Mouse (Mus musculus) kidney, adult 2 months (tissue): ENCODE data around the gene Saxo1. TPM values are rescaled to one million over a fixed set of nuclear protein-coding genes. Genes with fewer than 3 reads are reported as not detected.
A peak's percentile ranks its signal among the peaks of the same experiment; 100 is the strongest.

Experiments
- DNase-seq: peaks from one replicate; pipeline ENCODE4 v3.0.0; 2021
- H3K27ac ChIP-seq: fragments of 200-500 bp; 2 replicates; pipeline ENCODE4 v1.5.1; 2012; ENCODE audit warnings: low read depth, low read length, control low read depth, inconsistent platforms; ENCODE audit not compliant: insufficient read depth
- H3K27me3 ChIP-seq: fragments of 200-500 bp; replicated peaks from 2 replicates; pipeline ENCODE4 v1.6.1; 2012; ENCODE audit warnings: mild to moderate bottlenecking, moderate library complexity, low read length, inconsistent platforms; ENCODE audit not compliant: control insufficient read depth, insufficient read depth
- H3K36me3 ChIP-seq: fragments of 200-500 bp; 2 replicates; pipeline ENCODE4 v1.6.1; 2012; ENCODE audit warnings: mild to moderate bottlenecking, moderate library complexity, low read length, inconsistent platforms; ENCODE audit not compliant: control insufficient read depth, insufficient read depth
- H3K4me1 ChIP-seq: fragments of 200-500 bp; 2 replicates; pipeline ENCODE4 v1.6.1; 2011; ENCODE audit warnings: low read length; ENCODE audit not compliant: control insufficient read depth, insufficient read depth
- H3K4me3 ChIP-seq: fragments of 200-500 bp; 2 replicates; pipeline ENCODE4 v1.5.1; 2011; ENCODE audit warnings: mild to moderate bottlenecking, low read depth, low read length, control low read depth; ENCODE audit not compliant: insufficient read depth
- CTCF ChIP-seq: fragments of 200-500 bp; conservative IDR thresholded peaks from 2 replicates; pipeline ENCODE4 v1.5.1; 2011; ENCODE audit warnings: low read depth, mild to moderate bottlenecking, control low read depth, low read length, moderate library complexity, mixed read lengths; ENCODE audit not compliant: insufficient read depth, insufficient read length
- POLR2A ChIP-seq: fragments of 200-500 bp; IDR thresholded peaks from one replicate; pipeline ENCODE4 v1.6.1; 2011; ENCODE audit warnings: low read depth, low read length, control low read depth
- WGBS: fragments of 180-500 bp; shearing (Covaris S2); methylation state at CpG from one replicate; pipeline ENCODE4 v1.1.7; 2018; 5-methylcytosine and 5-hydroxymethylcytosine counted together
- polyA plus RNA-seq: library from polyadenylated mRNA; depleted of rRNA; stranded (reverse); fragments of >200 nt; gene quantifications from 2 replicates; pipeline ENCODE4 v1.2.3, GENCODE M21; 2012; rRNA removed

The Saxo1 gene
- polyA plus RNA-seq = 0.05 TPM in 1 of 2 replicates, not detected in the other

GRCm38 (mm10) chr4:86558228-86558627, at the start of gene Saxo1:
Saxo1 (minus strand) TSS chr4:86558328.
- Histone ChIP-seq H3K4me3 (no peak within 1 kb of the TSS), H3K27ac (no peak within 1 kb of the TSS), H3K4me1 (no peaks in the 10 kb centered on the region), H3K27me3 (no peaks in the 10 kb centered on the region), H3K36me3 (no peaks in the 10 kb centered on the region)
- DNase-seq = no peak
- no peak for TF ChIP-seq CTCF
- no peak for TF ChIP-seq POLR2A
- 88% methylated on average over 7 of the region's 7 CpGs for WGBS

- Histone ChIP-seq H3K27ac (no peak overlapping the region), H3K4me1 (no peaks in the 10 kb centered on the region), H3K36me3 (no peaks in the 10 kb centered on the region; the same call in 1 of the 2 replicates), H3K27me3 (no peaks in the 10 kb centered on the region), H3K4me3 (no peak overlapping the region)
- TF ChIP-seq POLR2A = no peak
- no peak for TF ChIP-seq CTCF
- no peak for DNase-seq
- 89% methylated on average over 2 of the region's 2 CpGs for WGBS
These were observed 33.2 kb upstream of the Saxo1 start for GRCm38 (mm10) chr4:86591304-86591703.

GRCm38 (mm10) chr4:86588236-86588635, 30.1 kb upstream of the Saxo1 start:
- Histone ChIP-seq H3K27me3 (no peaks in the 10 kb centered on the region), H3K4me1 (no peaks in the 10 kb centered on the region), H3K36me3 (no peaks in the 10 kb centered on the region; the same call in 1 of the 2 replicates), H3K27ac (no peak overlapping the region), H3K4me3 (no peak overlapping the region)
- TF ChIP-seq POLR2A (no peak), CTCF (no peak)
- DNase-seq = no peak
- 91% methylated on average over 3 of the region's 3 CpGs for WGBS

DNA sequence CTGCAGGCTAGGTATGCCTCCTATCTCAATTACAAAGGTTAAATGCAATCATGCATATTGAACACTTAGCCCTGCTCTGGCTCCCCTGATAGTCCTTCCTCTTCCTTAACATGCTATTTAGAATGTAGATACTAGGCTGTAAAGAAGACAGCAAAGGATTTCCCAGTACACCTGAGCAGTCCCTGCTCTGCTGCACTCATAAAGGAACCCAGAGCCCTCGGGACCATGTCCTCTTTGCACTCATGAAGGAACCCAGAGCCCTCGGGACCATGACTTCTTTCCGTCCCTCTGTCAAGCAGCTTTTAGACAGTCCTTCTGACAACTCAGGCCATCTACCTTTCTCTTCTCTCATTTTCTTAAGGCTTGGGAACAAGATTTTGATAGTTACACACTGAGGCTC, 22.5 kb upstream of the Saxo1 start:
- Histone ChIP-seq H3K4me3 (no peak overlapping the region), H3K36me3 (no peaks in the 10 kb centered on the region; the same call in 1 of the 2 replicates), H3K27me3 (no peaks in the 10 kb centered on the region), H3K27ac (no peak overlapping the region), H3K4me1 (peaks cover 13% of the 10 kb centered on the region)
- TF ChIP-seq CTCF = no peak
- no peak for TF ChIP-seq POLR2A
- DNase-seq = no peak
- WGBS = 82% methylated on average over 3 of the region's 3 CpGs

DNA sequence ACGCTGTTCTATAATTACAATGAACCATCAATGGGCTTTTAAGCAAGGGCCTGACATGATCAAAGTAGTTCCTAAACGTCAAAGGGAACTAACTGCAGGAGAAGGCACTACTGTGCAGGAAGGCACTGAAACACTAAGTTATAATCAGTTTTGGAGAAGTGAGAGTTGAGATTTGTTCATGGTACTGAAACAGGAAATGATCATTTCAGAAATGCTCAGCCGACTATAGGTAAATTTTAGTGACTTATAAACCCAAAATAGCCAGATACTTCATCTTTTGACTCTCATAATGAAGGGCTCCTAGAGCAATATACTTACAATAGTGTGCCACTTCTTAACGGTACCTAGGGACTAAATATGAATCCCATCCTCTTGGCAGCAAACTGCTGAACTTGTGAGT, 21.9 kb upstream of the Saxo1 start:
- WGBS = 55% methylated on average over 4 of the region's 4 CpGs
- Histone ChIP-seq H3K4me1 (peaks cover 13% of the 10 kb centered on the region), H3K27me3 (no peaks in the 10 kb centered on the region), H3K27ac (no peak overlapping the region), H3K4me3 (no peak overlapping the region), H3K36me3 (no peaks in the 10 kb centered on the region)
- no peak for TF ChIP-seq POLR2A
- TF ChIP-seq CTCF = no peak
- peak; percentile 2 for DNase-seq

DNA sequence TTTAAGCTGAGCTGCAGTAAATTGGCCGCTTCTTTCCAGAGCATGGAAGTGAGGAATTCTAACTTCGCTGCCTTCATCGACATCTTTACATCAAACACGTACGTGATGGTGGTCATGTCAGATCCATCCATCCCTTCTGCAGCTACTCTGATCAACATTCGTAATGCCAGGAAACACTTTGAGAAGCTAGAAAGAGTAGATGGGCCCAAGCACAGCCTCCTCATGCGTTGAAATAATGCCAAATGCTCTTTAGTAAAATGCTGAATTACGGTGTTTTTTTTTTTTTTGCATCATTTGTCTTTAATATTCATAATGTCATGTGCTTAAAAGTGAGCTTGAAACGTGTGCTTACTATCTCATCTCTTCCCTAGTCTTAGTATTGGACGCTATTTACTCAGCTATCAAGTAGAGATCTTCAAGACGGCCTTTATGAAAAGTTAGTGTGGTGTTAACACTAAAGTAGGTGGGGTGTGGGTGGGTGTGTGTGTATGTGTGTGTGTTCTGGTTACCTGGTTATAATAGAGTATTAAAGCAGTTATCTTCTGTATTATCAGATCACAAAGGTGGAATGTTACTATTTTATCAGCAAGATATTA, 18.6 kb upstream of the Saxo1 start:
- H3K27me3 ChIP-seq = no peaks in the 10 kb centered on the region
- H3K27ac ChIP-seq = no peak overlapping the region
- TF ChIP-seq CTCF (no peak), POLR2A (no peak)
- no peaks in the 10 kb centered on the region for H3K36me3 ChIP-seq
- 10% methylated on average over 11 of the region's 11 CpGs for WGBS
- DNase-seq = no peak
- peaks cover 15% of the 10 kb centered on the region for H3K4me1 ChIP-seq
- peak overlapping the region; percentile 80 for H3K4me3 ChIP-seq

GRCm38 (mm10) chr4:86576120-86576541, 18.0 kb upstream of the Saxo1 start:
- under 1% methylated on average over 20 of the region's 20 CpGs for WGBS
- Histone ChIP-seq H3K4me3 (peak overlapping the region; percentile 80), H3K27ac (peak overlapping the region; percentile 75), H3K36me3 (no peaks in the 10 kb centered on the region), H3K4me1 (peaks cover 15% of the 10 kb centered on the region), H3K27me3 (no peaks in the 10 kb centered on the region)
- DNase-seq = no peak
- TF ChIP-seq POLR2A = no peak
- no peak for TF ChIP-seq CTCF
